In genomic region chr16:24061496-24061895, GRCm38 (mm10) we compare ENCODE assay signal across 13 mouse cellular contexts.
"Had no signal": no experiment of that assay in that cellular context is flagged by ENCODE, and none has a peak within 500 bp of the region (broad histone marks: within the 10 kb centered on the region; RNA-seq: fewer than 3 reads in every experiment).

No protein-coding gene starts in this region.

- H3K9me3 ChIP-seq: limb, embryonic 13.5 days; liver, embryonic 13.5 days; neural tube, embryonic 15.5 days had no signal

- H3K4me1 ChIP-seq: neural tube, embryonic 15.5 days had no signal

- H3K4me3 ChIP-seq: limb, embryonic 13.5 days; liver, embryonic 13.5 days; myocyte; neural tube, embryonic 15.5 days had no signal

- ATAC-seq: inflammation-experienced regulatory T-cells, adult 6 months; intestine, postnatal 0 days had no signal

- DNase-seq: left cerebral cortex, postnatal 4 days; liver, embryonic 13.5 days; lung, adult 18-20 months; lung, postnatal 36 days; midbrain, embryonic 14.5 days; right cerebral cortex, adult 18-20 months; right cerebral cortex, postnatal 25 days; thymus, postnatal 36 days had no signal

- H3K27me3 ChIP-seq: limb, embryonic 13.5 days; liver, embryonic 13.5 days; neural tube, embryonic 15.5 days had no signal

- H3K27ac ChIP-seq: limb, embryonic 13.5 days; liver, embryonic 13.5 days; neural tube, embryonic 15.5 days had no signal

- H3K36me3 ChIP-seq: limb, embryonic 13.5 days; liver, embryonic 13.5 days; neural tube, embryonic 15.5 days had no signal

- H3K9ac ChIP-seq: limb, embryonic 13.5 days; liver, embryonic 13.5 days; neural tube, embryonic 15.5 days had no signal

- H3K4me2 ChIP-seq: limb, embryonic 13.5 days; liver, embryonic 13.5 days; neural tube, embryonic 15.5 days had no signal
